Mouse (Mus musculus): ENCODE data around the gene Timmdc1. TPM values are rescaled to one million over a fixed set of nuclear protein-coding genes. Genes with fewer than 3 reads are reported as not detected.
"Not testable (repeated sequence)": the region's sequence is repeated elsewhere in the genome, so short reads cannot be mapped to it uniquely, and the experiment has no call there.

The Timmdc1 gene
- polyA plus RNA-seq, 1 experiment from 2014 or later: 11.8 TPM

DNA sequence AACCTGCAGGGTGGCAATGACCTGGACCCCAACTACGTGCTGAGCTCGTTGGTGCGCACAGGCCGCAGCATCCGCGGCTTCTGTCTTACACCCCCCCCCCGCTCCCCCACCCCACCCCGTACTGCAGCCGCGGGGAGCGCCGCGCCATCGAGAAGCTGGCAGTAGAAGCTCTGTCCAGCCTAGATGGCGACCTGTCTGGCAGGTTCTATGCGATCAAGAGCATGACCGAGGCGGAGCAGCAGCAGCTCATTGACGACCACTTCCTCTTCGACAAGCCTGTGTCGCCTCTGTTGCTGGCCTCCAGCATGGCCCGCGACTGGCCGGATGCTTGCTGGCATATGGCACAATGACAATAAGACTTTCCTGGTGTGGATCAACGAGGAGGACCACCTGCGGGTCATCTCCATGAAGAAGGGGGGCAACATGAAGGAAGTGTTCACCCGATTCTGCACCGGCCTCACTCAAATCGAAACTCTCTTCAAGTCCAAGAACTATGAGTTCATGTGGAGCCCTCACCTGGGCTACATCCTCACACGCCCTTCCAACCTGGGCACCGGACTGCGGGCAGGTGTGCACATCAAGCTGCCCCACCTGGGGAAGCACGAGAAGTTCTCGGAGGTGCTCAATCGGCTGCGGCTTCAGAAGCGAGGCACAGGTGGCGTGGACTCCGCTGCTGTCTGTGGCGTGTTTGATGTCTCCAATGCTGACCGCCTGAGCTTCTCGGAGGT is 38.7 kb downstream of the Timmdc1 start:
- no peak overlapping the region for H3K27ac ChIP-seq (ENCODE audit: low read depth, low read length)
- WGBS: 17% methylated on average over 42 of the region's 42 CpGs
- H3K36me3 ChIP-seq (ENCODE audit: control insufficient read depth, insufficient read depth): no peaks in the 10 kb centered on the region
- H3K27me3 ChIP-seq (replicated peaks; ENCODE audit: control insufficient read depth, insufficient read depth, low read length): no peaks in the 10 kb centered on the region; the same call in 1 of the 2 replicates
- peak overlapping the region; percentile 71 for H3K4me2 ChIP-seq (replicated peaks; ENCODE audit: low read depth)
- no peaks in the 10 kb centered on the region for H3K9me3 ChIP-seq (ENCODE audit: control insufficient read depth)
- no peak for TF ChIP-seq CTCF (IDR thresholded peaks at IDR 0.05; ENCODE audit: low read depth)
- peak; percentile 29; the same call in 1 of the 2 replicates for ATAC-seq
- peak overlapping the region; percentile 36 for H3K4me3 ChIP-seq (ENCODE audit: low read depth, low read length)
- no peaks in the 10 kb centered on the region for H3K4me1 ChIP-seq (replicated peaks; ENCODE audit: control insufficient read depth, insufficient read depth, low read length)
- H3K9ac ChIP-seq (ENCODE audit: low read depth, low read length): 0 out of 2 replicates have a peak overlapping the region, but pooled peaks have one; percentile 31

DNA sequence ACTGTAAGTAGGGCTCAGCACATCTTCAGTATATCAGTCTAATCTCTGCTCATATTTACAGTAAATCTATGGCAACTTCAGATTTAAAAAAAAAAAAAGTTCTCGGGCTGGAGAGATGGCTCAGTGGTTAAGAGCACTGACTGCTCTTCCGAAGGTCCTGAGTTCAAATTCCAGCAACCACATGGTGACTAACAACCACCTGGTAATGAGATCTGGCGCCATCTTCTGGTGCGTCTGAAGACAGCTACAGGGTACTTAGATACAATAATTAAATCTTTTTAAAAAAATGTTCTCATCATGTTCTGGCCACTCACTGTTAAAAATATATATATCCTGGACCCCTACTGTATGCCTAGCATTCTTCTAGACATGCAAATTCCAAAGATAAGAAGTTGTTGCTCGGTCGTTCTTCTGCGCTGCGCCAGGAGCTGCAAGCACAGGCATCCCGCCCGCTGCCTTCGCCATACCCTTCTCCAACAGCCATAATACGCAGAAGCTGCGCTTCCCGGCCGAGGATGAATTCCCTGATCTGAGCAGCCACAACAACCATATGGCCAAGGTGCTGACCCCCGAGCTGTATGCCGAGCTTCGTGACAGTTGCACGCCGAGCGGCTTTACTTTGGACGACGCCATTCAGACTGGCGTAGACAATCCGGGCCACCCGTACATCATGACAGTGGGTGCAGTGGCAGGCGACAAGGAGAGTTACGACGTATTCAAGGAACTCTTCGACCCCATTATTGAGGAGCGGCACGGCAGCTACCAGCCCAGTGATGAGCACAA is 39.5 kb downstream of the Timmdc1 start:
- peak overlapping the region; percentile 71 for H3K4me2 ChIP-seq (replicated peaks; ENCODE audit: low read depth)
- TF ChIP-seq CTCF (IDR thresholded peaks at IDR 0.05; ENCODE audit: low read depth): peak; percentile 72
- peak overlapping the region; percentile 36 for H3K4me3 ChIP-seq (ENCODE audit: low read depth, low read length)
- WGBS: 16% methylated on average over 32 of the region's 32 CpGs
- no peak overlapping the region for H3K27ac ChIP-seq (ENCODE audit: low read depth, low read length)
- no peak overlapping the region for H3K9ac ChIP-seq (ENCODE audit: low read depth, low read length)
- H3K27me3 ChIP-seq (replicated peaks; ENCODE audit: control insufficient read depth, insufficient read depth, low read length): no peaks in the 10 kb centered on the region; the same call in 1 of the 2 replicates
- H3K4me1 ChIP-seq (replicated peaks; ENCODE audit: control insufficient read depth, insufficient read depth, low read length): no peaks in the 10 kb centered on the region
- no peaks in the 10 kb centered on the region for H3K9me3 ChIP-seq (ENCODE audit: control insufficient read depth)
- no peaks in the 10 kb centered on the region for H3K36me3 ChIP-seq (ENCODE audit: control insufficient read depth, insufficient read depth)
- ATAC-seq: peak; percentile 50

DNA sequence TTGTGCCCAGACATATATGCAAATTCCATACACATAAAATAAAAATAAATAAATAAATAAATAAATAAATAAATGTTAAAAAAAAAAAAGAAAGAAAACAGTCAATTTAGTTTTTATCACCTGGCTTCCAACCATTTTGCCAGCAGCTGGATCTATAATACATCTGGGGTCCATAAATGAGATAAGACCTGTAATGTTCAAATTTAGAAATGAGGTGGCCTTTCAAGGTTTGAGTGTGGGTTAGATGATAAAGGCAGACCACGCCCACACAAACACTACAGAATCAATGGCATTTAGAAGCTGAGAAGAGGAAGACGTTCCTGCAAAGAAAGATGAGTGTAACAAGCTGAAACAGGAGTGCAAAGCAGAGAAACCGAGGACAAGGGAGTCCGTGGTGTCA is 41.1 kb downstream of the Timmdc1 start:
- no peak for TF ChIP-seq CTCF (IDR thresholded peaks at IDR 0.05; ENCODE audit: low read depth)
- Histone ChIP-seq H3K4me2 (replicated peaks; ENCODE audit: low read depth) (no peak overlapping the region), H3K27me3 (replicated peaks; ENCODE audit: control insufficient read depth, insufficient read depth, low read length) (no peaks in the 10 kb centered on the region; the same call in 1 of the 2 replicates), H3K4me1 (replicated peaks; ENCODE audit: control insufficient read depth, insufficient read depth, low read length) (no peaks in the 10 kb centered on the region), H3K9ac (ENCODE audit: low read depth, low read length) (no peak overlapping the region), H3K27ac (ENCODE audit: low read depth, low read length) (no peak overlapping the region), H3K4me3 (ENCODE audit: low read depth, low read length) (no peak overlapping the region), H3K9me3 (ENCODE audit: control insufficient read depth) (no peaks in the 10 kb centered on the region), H3K36me3 (ENCODE audit: control insufficient read depth, insufficient read depth) (no peaks in the 10 kb centered on the region)
- no peak for ATAC-seq
- 61% methylated on average over 4 of the region's 4 CpGs for WGBS

DNA sequence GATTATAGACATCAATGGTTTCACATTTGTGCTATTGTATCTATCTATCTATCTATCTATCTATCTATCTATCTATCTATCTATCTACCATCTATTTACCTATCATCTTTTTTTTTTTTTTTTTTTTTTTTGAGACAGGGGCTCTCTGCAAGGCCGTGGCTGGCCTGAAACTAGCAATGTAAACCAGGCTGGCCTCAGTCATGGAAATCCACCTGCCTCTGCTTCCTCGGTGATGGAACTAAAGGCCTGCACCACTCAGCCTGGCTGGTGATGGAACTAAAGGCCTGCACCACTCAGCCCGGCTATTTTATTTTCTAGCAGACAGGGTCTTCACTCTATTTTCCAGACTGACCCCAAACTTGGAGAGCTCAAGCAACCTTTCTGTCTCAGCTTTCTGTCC is 44.2 kb downstream of the Timmdc1 start:
- H3K9ac ChIP-seq (ENCODE audit: low read depth, low read length): no peak overlapping the region
- 95% methylated on average over 3 of the region's 3 CpGs for WGBS

DNA sequence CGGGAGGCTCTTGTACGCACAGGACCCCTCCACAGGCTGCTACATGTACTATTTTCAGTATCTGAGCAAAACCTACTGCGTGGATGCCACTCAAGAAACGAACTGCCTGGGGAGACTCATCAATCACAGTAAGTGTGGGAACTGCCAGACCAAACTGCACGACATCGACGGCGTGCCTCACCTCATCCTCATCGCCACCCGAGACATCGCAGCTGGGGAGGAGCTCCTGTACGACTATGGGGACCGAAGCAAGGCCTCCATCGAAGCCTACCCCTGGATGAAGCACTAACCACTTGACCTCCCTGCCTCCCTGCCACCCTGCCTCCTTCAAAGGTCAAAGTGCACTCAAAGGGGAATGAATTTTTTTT is 45.2 kb downstream of the Timmdc1 start:
- not testable (repeated sequence) for ATAC-seq; H3K9me3 ChIP-seq (ENCODE audit: control insufficient read depth); H3K27me3 ChIP-seq (replicated peaks; ENCODE audit: control insufficient read depth, insufficient read depth, low read length); H3K36me3 ChIP-seq (ENCODE audit: control insufficient read depth, insufficient read depth); H3K27ac ChIP-seq (ENCODE audit: low read depth, low read length); H3K4me1 ChIP-seq (replicated peaks; ENCODE audit: control insufficient read depth, insufficient read depth, low read length)
- 50% methylated on average over 14 of the region's 14 CpGs for WGBS
- H3K9ac ChIP-seq (ENCODE audit: low read depth, low read length): 0 out of 2 replicates have a peak overlapping the region, but pooled peaks have one; percentile 2
- peak overlapping the region; percentile 79 for H3K4me2 ChIP-seq (replicated peaks; ENCODE audit: low read depth)
- peak overlapping the region; percentile 40 for H3K4me3 ChIP-seq (ENCODE audit: low read depth, low read length)

More for the DNA sequence above, 44.2 kb downstream of the Timmdc1 start:
- Histone ChIP-seq H3K36me3 (ENCODE audit: control insufficient read depth, insufficient read depth) (no peaks in the 10 kb centered on the region), H3K4me3 (ENCODE audit: low read depth, low read length) (no peak overlapping the region), H3K4me1 (replicated peaks; ENCODE audit: control insufficient read depth, insufficient read depth, low read length) (no peaks in the 10 kb centered on the region), H3K27ac (ENCODE audit: low read depth, low read length) (no peak overlapping the region), H3K9me3 (ENCODE audit: control insufficient read depth) (no peaks in the 10 kb centered on the region), H3K4me2 (replicated peaks; ENCODE audit: low read depth) (no peak overlapping the region), H3K27me3 (replicated peaks; ENCODE audit: control insufficient read depth, insufficient read depth, low read length) (no peaks in the 10 kb centered on the region; the same call in 1 of the 2 replicates)
- no peak for TF ChIP-seq CTCF (IDR thresholded peaks at IDR 0.05; ENCODE audit: low read depth)
- ATAC-seq: no peak
